Mouse (Mus musculus) kidney, adult 8-10 months (tissue): ENCODE data around the gene Atp2a3.

Experiments
- DNase-seq, 2 experiments: peaks; one replicate each; pipeline ENCODE4 v3.0.0; 2022

Gene Atp2a3

DNA sequence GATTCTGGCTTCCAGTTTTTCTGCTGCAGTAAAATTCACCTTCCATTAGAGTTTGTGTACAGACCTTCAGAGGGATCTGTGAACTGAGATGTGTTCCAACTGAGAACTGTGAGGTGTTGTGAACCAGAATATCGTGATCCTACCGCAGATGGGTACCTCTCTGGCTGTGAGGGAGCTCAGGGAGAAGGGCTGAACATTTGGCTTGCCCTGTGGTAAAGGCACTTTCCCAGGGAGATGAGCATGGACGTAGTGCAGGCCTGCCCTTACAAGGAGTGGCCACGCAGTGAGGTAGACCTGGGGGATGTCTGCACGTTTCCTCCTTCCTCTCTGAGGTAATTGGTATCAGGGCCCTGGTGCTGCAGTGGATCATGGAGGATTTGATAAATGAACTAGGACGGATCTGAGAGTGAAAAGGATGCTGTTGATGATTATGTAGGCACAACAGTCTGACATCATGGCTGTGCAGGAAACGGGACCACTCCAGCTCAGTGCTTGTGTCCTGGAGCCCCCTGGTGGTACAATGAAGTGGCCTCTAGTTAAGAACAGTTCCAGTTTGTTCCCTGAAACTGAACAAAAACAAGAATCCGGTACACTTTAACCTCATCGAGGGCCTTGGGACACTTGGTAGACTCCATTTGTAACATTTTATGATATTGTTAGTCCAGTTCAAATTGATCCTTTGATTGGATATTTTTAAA, 78.3 kb downstream of the Atp2a3 start:
- peak; percentile 56 to 68 for DNase-seq
